Mouse (Mus musculus) cerebellum, postnatal 36 days (tissue): ENCODE measurements at regions not wholly inside any gene's neighbourhood (a gene's known extent, or its start where the extent isn't known, plus 50 kb on each side); places are given as distances from the start of the nearest gene placed in this dataset.

Experiments used
- DNase-seq, 2 experiments: peaks; one replicate each; pipeline ENCODE4 v3.0.0; 2021 to 2022; ENCODE audit warnings: mixed read lengths in 2 of 2

GRCm38 (mm10) chr15:63163550-63164279, 681.3 kb downstream of the Gsdmc2 start:
- no peak for DNase-seq

DNA sequence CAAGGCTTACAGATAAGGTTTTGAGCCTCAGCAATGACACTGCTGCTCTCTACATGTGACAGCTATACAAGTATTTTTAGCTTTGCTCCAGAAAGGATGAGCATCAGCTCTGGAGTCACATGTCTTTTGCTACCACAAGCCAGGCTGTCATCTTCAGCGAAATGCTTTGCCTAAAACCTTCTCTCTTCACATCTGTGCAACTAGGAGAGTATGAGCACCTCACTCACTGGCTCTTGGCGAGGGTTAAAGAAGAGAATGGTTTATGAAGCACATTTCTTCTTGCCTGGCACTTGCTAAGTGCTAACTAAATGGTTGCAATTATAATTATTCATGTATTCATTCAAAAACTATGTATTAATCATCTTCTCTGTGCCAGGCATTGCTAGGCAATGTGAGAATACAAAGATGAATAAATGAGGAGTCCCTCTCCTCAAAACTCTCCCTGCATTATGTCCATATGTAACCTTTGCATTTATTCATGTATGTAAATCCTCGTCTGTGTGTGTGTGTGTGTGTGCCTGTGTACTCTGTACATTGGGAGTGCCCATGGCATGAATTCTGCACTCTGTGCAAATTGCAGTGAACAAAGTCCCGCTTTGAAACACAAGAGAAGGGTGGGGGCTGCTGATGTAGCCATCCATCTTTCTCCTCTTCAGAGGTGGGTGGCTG, 682.0 kb downstream of the Gsdmc2 start:
- DNase-seq = no peak

DNA sequence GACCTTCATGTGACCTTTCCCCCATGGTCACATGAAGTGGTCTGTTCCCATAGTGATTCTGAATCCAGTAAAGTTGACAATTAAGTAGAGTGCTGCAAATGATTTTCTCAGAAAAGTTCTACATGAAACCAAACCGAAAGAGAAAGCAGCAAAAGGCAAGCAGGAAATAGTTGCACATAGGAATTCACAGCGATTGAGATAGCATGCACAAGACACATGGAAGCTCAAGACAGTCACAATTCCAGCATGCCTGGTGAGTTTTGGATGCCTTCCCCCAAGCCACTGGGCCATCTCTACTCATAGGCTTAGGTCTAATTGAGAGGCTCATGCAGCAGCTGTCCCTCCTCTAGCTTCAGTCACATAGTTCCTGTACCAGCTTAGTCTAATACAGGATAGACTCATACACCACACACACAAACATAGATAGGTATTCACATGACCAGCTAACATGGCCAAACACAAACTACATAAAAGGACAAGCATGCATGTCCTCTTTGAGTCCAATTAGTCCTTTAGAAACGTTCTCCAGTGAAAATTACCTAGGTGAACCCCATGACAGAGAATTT, 721.8 kb downstream of the Gsdmc2 start:
- no peak for DNase-seq

DNA sequence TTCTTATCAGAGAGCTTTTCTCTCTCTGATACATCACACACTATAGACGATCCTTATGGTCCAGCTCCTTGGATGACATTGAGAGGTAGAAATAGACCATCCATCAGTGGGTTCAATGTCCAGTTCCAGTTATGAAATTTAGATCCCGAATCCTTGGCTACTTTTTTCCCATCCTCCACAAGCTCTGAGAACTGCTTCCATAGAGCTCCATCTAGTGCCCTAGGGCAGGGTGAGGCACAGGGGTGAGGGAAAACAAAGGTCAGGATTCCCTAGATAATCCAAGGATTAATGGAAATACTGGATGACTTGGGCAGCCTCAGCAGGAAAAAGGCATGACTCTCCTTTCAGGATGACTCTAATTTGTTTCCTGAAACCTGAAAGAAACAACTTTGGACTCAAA, 732.1 kb downstream of the Gsdmc2 start:
- no peak for DNase-seq

DNA sequence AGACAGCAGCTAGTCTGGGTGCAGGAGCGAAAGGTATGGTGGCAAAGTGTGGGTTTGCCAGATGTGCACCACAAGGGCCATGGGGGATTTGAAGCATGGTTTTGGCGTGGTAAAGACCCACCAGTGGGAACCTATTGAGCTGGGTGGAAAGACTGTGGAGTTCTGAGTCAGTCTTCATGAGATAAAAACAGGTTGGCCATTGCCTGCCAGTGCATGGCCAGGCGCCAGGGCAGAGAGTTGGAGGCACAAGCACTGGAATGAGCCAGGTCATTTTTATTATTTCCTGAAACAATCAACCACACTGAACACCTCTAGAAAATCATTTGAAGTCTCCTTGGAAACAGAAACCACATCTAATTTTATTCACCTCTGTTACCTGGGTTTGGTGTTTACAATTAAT, 744.9 kb downstream of the Gsdmc2 start:
- DNase-seq = peak; percentile 12 to 23

DNA sequence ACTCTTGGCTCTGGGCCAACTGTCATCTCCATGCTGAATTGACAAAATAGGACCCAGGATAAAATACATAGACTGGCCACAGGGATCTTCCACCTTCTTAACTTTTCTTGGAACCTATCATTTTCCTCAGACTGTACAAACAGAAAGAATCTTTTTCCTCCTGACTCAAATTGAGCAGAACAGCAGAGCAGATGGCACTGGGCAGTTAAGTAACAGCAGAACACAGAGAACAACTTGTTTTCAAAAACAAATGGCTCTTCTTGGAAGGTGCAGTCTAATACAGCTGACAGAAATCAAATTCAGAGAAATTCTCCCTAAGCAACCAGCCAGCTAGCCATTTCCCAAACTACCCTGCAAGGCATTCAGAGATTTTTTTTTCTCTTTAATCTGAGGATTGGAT, 763.0 kb downstream of the Gsdmc2 start:
- DNase-seq = no peak

DNA sequence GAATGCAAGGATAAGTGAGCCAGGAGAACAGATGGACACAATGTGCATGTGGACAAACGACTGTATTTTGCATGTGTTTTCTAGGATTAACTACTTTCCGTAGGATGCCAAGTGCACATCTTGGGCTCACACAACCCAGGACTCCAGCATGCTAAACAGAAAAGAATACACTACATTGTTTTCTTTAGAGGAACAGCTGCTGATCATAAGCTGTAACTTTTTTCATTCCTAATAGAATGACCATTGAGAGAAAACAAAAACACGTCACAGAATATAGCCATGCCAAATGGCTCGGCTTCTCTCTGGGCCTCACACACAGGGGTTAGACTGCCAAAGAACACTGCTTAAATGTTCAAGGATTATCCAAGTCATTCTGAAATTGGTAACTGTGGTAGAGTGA, 765.2 kb downstream of the Gsdmc2 start:
- DNase-seq = no peak

DNA sequence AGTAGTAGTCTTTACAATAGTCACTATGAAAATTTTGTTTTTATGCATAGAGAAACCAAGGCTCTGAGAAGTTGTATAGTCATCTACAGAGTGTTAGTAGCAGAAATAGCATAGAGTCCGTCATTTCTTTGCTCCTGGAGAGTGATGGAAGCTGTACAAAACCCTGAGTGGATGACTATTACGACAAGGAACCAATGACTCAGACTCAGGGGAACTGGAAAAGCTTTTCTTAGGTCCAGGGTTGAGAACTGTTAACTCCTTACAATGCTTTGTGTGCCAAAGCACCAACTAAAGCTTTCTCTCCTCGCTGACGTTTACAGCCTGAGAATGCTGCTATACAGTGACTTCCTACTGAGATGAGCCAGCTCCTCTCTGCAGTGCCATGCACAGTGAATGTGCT, 773.1 kb downstream of the Gsdmc2 start:
- no peak for DNase-seq

GRCm38 (mm10) chr15:63067126-63067525, 777.9 kb downstream of the Gsdmc2 start:
- DNase-seq = no peak

DNA sequence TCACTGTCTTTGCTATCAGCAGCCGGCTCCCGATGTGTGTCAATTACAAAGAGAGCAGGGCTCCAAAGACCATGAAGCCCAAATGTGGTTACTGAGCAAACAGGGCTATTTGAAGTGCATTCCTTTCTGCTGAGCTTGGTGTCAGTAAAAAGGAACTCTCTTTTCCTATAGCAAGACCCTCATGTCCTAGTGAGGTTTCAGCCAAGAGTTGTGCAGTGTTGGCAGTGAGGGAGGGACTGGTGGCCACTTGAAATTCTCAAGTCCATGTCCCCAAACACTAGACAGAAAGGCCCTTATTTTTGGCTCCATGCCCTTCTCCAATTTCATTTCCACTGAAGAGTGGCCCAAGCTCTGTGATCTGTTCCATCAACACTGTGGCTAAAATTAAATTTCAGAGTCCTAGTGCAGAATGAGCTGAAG, 778.9 kb downstream of the Gsdmc2 start:
- DNase-seq = no peak

- DNase-seq = no peak
Observed at GRCm38 (mm10) chr15:63061891-63062290, 783.1 kb downstream of the Gsdmc2 start.

- DNase-seq = no peak
Observed at GRCm38 (mm10) chr15:63060826-63061225, 784.2 kb downstream of the Gsdmc2 start.

DNA sequence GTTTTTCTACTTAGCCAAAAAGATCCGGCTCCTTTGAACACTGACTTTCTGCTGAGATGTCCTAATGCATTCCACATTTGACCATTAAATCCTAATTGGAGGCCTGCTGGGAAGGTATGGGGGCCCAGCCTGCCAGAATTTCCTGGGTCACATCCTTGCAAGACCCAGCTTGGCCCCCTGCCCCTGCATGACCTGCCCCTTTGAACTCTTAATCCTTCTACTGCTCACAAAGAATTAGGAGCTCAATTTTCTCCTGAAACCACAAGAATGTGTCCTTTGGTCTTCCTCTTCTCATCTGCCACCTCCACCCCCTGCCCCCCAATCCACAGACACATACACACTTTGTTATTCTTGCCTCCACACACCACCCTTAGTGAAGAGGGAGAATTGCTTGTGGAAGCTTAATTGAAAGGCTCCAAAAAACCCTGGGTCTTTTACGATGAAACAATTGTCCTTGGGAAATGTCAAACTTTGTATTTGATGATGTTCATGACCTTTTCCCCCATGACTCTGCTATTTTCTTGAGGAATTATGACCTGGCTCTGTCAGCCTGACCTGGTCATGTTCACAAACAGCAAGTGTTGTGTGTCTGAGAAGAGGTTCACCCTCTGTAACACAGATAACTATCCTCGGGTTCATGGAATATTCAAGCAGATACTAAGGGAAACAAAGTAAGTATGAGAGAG, 792.3 kb downstream of the Gsdmc2 start:
- no peak for DNase-seq

- no peak for DNase-seq
Observed at GRCm38 (mm10) chr15:63050033-63050432, 794.9 kb downstream of the Gsdmc2 start.

GRCm38 (mm10) chr15:63042367-63042766, 802.6 kb downstream of the Gsdmc2 start:
- DNase-seq = no peak

- peak; percentile 53 to 60 for DNase-seq
Observed at GRCm38 (mm10) chr15:63036241-63036640, 808.7 kb downstream of the Gsdmc2 start.

DNA sequence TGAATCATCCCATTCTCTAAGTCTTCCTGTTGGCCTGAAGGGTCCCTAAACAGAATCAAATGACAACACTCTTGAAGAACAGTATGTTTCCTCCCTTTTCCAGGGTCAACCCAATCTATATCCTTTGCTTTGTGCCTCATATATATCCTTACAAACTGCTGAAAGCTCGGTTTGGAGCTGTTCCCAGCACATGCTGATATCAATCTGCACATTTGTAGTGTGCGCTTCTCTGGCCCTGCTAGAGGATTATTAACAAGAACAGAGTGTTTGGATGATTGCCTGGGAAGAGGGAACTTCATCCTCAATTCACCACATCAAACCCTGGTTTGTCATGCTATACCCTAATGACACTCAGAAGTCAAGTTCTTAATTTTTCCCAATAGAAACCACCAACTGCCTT, 824.2 kb downstream of the Gsdmc2 start:
- DNase-seq = peak; percentile 7 to 13

- no peak for DNase-seq
Observed at GRCm38 (mm10) chr15:63017966-63018365, 827.0 kb downstream of the Gsdmc2 start.

DNA sequence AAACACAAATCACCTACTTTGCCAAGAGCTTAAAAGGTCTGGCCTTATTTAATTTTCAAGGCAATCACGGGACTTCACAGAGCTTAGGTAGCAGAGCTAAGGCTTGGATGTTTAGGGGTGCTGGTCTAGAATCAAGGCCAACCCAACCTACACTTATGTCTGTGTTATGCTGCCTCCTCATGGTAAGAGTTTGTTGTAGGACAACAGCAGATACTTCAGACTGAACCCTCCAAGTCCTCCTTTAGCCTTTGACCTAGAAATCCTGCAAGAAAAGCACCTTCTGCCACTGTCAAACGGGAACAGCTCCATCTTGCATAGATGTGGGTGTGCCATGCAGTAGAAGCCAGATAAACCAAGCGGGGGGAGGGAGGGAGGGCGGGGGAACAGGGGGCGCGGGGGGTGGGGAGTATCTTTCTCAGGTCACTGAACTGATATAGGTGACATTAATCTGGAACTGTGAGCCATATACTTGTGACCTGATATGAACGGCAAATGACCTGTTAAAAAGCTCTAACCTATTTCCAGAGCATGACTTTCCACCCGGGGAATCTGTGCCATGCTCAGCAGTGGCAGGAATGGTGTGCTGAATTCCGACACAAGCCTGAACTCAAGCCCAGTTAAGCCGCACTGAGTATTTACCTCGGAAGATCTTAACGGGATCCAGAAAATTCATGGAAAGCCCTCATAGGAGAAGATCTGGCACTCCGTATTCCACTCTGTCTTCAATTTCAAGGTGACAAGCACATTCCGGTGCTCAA, 838.3 kb downstream of the Gsdmc2 start:
- no peak for DNase-seq

DNA sequence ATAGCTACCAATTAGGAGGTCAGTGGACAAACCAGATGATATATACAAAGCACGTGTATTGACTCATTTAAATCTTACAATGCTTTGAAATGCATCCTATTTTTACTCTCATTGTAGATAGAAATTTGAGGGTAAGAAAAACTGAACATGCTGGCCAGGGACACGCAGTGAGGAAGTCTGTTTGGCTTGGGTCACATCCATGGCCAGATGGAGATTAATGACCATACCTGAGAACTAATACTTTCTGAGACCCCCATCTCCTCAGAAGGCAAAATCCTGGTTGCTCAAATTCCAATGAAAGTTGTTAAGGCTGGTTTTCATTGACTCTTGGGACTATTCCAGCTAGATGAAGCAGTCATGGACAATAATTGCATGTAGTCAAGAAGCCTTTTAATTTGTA, 850.3 kb downstream of the Gsdmc2 start:
- DNase-seq = no peak

GRCm38 (mm10) chr15:62986871-62987270, 858.1 kb downstream of the Gsdmc2 start:
- DNase-seq = no peak

GRCm38 (mm10) chr15:62986147-62986546, 858.8 kb downstream of the Gsdmc2 start:
- DNase-seq = no peak

DNA sequence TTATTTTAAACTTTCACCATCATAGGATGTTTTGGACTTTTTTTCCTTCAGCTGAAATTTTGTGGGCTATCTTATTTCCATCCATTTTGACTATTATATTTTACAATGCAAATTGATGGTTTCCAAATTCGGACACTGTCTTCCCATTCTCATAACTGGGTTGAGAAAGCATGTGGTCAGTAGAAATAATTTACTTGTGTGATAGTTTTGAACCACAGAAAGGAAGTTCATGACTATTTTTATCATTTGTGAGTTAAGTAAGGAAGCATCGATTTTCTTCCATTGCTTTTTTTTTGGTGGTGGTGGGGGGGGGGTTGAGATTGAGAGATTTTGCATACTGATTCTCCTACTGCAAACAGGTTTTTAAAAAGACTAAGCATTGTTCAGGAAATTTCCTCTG, 874.4 kb downstream of the Gsdmc2 start:
- DNase-seq = no peak
